Mouse (Mus musculus) adrenal gland (tissue): ENCODE data around the gene Atp8b3.

Experiments
- intact Hi-C: fragments of 180-260 bp; cut with DNase I; formaldehyde crosslinking; loops from one replicate; pipeline ENCODE4 v1.15.1; 2025
- long read RNA-seq, 2 experiments: library from polyadenylated mRNA; unstranded; transcript quantifications; one replicate each; pipeline ENCODE4 v2.0.0; 2020; ENCODE audit warnings: borderline replicate concordance in 1 of 2; ENCODE audit not compliant: insufficient replicate concordance in 1 of 2

The Atp8b3 gene
- long read RNA-seq, experiment 1: 0 reads
- long read RNA-seq, experiment 2: 0 reads

DNA sequence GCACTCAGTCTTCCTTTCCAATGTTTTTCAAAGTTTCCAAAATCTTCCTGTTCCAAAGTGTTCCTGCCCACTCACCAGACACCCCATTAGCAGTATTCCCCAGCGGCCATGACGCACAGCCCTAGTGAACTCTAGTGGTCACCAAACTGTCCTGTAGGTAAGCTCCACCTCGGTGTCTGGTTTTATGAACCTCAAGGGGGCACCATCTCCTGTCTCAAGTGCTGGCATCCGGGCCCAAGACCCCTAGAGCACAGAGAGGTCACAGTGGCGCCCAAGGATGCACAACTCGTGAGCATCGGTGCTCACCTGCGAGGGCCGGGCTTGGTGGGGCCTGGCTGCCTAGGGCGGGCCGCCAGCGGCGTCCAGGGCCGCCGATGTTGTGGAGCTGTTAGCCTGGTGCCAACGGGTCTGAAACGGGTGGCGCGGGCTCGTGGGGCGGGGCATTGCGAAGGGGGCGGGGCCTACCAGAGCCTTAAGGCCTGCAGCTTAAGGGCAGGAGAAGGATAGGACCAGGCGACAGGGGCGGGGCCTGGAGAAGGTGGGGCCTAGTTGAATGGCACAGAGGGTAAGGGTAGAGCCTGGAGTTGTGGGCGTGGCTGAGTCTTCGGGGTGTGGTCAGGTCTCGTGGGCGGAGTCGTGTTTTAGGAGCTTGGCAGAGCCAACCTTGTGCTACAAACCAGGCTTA lies at the start of gene Atp8b3:
Gene Atp8b3 (minus strand): TSS at position 415 of the 685 bp plus-strand sequence.
- intact Hi-C loops: no loop called here

DNA sequence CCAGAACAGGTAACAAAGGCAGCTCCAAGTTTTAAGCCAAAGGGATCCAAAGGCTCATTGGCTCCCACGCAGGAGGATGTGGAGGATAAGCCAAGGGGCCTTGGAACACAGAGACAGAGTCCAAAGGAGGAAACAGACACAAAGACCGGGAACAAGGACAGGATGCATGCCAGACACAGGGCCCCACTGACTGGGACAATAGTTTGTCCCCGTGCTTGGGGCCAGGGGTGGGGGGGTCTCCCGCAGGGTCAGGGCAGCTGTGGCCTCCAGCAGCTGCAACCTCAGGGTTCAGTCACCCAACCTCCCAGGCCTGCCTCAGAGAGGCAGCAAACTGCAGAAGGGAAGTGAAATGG lies 48.4 kb upstream of the Atp8b3 start:
- intact Hi-C loops: no loop called here

DNA sequence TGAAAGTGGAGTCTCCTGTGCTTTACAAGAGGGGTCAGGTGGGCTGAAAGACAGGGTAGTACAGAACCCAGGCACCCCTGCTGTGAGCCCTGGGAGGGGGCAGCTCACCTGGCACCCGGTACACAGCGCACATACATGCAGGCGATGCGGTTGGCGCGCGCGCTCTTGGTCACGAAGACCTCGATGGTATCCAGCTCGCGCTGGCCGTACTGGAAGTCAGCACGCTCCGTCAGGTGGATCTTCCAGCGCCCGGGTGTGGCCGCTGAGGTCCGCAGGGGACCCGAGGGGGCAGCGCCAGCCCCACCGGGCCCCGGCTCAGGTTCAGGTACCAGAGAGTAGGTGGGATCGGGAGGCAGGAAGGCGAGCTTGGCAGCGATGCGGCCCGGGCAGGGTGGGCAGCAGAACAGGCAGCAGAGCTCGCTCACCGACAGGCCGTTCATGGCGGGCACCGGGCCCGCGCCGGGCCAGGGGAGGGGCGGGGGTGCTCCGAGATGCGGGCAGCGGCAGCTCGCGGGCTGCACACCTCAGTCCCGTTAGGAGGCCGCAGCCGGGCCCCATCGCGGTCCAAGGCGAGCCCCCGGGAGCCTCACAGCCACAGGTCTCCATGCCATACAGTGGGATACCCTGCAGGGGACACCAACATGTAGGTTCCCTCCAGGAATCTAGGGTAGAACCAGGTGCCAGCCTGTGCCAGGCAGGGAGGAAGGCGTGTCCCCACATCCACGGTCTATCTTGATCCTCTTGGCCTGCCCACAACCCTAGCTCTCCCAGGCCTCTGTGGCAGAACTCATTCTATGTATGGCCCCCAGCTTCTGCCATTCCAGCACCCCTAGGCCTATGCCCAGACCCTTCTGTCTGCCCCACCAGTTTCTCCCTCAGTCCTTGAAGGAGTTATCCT lies 47.7 kb upstream of the Atp8b3 start:
- intact Hi-C loops: no loop called here

DNA sequence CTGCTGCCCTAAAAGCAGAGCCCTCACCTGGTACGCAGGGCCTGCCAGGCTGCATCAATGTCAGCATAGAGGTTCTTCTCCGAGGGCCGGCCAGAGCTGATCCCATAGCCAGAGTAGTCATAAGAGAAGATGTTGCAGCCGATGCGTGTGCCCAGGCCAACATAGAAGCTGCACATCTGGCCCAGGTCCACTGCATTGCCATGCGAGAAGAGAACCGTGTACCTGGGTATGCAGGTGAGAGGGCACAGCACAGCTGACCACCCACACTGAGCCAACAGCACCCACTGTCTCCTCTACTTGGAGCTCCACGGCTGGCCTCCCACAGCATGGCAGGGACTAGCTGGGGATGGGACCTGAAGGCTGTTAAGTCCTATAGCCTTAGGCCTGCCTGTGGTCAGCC lies 46.7 kb upstream of the Atp8b3 start:
- intact Hi-C loops: no loop called here

DNA sequence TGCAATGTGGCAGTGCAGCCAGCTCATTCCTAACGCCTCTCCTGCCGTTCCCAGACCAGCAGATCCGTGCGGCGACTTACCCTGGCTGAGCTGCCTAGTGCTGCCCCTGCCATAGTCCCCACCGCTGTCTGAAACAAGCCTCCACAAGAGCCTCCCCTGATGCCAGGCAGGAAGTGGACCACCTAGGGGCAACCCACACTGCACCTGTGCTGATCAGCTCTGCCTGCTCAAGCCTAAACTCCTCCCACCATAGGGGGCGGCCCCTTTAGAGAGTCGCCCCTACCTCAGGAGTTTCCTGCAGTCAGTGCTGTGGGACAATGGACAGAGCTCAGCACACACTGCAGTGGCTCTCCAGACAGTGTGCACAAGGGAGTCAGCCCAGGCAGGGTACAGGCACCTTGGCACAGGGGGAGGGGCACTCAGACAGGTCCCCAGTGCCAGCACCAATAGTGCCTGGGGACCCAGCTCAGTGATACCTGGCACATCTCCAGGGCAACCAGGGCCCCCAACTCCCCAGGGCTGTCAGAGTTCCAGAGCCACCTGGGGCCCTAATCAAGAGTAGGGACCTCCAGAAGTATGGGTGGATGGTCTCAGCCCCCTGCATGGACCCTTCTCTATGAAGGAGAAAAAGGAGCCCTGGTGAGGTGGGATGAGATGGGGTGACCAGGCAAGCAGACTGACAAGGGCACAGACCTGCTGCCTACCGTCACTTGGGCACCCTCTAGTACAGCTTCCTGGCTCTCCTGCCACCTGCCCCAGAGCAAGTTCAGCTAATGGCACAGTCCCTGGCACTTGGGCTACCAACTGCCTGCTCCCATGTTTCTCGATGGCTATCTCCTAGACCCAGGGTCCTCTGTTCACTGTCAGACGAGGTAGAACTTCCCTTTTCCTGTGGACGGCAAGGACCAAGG lies 46.0 kb upstream of the Atp8b3 start:
- intact Hi-C loops: no loop called here

DNA sequence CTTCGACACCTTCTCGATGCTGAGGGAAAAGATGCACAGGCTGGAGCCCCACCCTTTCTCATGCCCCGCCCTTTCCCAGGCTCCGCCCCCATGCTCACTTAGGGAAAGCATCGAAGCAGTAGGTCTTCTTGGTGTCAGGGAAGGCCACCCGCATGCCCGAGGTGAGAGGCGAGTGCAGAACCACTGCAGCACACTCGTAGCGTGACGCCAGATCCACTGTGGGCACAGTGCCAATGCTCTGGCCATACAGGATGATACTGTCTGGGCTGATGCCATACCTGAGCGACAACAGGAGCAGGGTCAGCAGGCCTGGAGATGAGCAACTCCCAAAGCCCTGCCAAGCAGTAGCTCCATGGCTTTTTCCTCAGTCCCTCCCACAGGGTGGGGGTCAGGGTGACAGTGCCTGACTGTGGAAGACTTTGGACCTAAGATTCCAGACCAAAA lies 45.1 kb upstream of the Atp8b3 start:
- intact Hi-C loops: no loop called here

DNA sequence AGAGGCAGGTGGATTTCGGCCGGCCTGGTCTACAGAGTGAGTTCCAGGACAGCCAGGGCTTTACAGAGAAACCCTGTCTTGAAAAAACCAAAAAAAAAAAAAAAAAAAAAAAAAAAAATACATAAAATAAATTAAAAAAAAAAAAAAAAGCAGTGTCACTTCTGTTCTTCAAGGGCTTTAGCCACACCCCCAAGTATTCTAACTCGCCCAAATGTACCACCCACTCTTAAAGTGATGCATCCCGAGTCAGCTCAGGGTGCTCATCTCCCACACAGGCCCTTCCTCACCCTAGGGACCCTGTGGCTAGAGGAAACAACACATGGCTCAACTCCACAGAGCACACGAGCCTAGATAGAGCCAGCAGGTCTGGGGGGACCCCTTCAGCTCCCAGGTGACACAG lies 44.1 kb upstream of the Atp8b3 start:
- intact Hi-C loops: no loop called here

DNA sequence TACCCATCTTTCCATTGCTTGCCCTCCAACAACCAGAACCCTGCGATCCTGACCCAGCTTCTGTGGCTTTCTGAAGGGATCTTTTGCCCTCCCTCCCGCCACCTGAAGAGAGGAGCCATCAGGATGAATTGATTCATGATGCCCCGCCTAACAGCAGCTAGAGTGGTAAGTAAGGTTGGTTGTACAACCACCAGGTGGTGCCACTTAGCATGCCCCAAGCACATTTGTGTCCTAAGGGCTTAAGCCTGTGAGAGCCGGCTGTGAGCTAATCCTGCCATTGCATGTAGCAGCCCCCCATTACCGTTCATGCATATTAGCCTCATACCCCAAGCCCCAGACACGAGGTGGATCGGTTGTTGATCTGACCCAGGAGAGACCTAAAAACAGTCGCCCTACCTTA lies 40.0 kb upstream of the Atp8b3 start:
- intact Hi-C loops: loop anchor here (5.0 kb wide), 2 partner anchors 43 to 108 kb away; partner anchors contain the start of gene Csnk1g2

DNA sequence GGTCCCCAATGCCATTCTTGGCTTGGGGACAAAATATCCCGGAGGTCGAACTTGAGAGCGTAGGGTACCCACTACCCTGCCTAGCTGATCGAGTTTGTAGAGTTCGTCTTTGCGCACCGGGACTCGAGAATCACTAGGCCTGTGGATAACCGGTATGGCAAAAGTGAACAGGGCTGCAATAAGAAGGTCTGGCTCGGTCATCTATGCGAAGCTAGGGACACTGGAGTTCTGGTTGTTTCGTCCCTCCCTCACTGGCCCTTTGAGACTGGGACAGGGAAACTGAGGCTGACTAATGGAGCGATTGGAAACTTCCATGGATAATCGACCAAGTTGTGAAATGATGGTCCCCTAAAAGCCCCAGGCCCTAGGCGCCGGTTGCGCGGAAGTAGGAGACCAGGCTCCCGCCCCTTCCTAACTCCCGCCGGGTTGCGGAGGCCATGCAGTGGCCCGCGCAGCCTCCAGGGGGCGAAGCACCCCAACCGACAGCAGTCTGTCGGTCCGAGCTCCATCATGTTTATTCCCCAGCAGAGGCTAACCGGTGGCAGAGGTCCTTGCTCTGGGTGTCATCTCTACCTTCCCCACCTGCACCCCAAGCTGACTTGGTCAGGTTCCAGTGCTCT lies 39.3 kb upstream of the Atp8b3 start:
- intact Hi-C loops: loop anchor here (5.0 kb wide), 2 partner anchors 44 to 109 kb away; partner anchors contain the start of gene Csnk1g2

DNA sequence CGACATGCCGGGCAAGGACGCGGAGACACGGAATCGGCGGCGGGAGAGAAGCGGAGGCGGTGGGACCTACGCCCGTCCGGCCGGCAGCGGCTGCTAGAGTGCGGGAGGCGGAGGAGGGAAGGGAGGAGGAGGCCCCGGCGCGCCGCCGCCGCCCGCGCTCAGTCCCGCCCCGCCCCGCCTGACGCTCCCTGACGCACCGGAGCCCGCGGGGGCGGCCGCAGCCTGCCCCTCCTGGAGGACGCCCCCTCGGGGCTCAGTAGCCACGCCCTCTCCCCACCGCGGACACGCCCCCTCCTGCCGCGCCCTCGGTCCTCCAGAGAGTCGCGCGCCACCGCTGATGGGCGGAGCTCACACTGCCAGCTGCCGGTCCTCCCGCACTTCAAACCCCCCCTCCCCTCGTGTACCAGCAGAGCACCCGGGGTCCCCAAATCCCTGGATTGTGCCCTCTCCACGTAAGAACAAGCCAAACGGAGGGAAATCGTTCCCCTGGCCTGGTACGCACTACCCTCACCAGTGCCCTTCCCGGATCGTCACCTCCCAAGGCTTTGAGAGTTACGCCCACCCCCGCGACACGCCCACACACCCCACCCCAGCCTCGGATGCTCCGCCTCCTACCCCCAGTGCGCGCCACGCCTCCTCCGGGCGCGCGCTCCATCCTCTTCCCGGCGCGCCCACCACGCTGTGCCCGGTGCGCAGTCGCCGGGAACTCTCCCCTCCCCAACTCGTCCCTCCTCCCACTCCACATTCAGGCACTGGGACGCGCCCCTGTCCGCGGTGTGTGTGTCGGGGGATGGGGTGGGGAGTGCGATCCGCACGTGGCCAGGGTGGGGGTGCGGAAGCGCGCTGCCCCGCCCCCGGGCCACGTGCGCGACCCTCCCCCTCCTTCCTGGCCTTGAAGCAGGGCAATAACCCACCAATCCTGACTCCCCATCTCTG lies 38.5 kb upstream of the Atp8b3 start, which contains the start of gene Klf16:
Gene Klf16 (minus strand): TSS at position 127 of the 936 bp plus-strand sequence.
- intact Hi-C loops: loop anchor here (5.0 kb wide), 2 partner anchors 45 to 110 kb away; partner anchors contain the start of gene Csnk1g2

DNA sequence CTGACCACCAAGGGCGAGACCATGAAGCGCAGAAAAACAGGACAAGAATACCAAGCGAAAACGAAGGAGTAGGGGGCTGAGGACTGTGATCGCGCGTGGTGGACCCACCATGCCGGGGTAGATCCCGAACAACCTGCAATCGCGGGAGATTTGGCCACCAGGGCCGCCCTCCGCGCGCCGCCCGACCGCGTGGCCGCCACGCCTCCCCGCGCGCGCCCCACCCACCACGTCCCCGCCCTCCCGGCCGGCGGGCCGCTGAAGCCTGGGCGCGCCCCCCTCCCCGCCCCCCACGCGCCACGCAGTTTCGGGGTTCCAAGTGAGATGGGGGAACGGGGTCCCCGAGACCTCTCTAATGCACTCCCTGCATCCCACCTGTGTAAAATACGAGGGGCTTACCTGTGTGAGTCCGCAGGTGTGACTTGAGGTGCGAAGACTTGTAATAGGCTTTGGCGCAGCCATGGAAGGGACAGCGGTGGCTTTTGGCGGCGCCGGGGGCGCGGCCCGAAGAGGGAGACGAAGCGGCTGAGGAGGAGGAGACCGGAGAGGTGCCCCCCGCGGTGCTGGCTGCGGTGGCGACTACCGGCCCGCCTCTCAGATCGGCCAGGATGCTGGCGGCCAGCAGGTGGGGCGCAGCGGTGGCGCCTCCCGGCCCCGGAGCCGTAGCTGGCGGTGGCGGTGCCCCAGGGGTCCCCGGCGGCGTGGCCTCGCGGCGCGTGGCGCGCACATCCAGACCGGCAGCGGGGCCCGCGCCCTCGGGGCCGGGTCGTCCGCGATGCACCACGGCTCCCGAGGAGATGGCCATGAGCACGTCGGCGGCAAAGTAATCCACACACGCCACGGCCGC lies 37.6 kb upstream of the Atp8b3 start:
- intact Hi-C loops: loop anchor here (5.0 kb wide), 2 partner anchors 46 to 111 kb away; partner anchors contain the start of gene Csnk1g2

DNA sequence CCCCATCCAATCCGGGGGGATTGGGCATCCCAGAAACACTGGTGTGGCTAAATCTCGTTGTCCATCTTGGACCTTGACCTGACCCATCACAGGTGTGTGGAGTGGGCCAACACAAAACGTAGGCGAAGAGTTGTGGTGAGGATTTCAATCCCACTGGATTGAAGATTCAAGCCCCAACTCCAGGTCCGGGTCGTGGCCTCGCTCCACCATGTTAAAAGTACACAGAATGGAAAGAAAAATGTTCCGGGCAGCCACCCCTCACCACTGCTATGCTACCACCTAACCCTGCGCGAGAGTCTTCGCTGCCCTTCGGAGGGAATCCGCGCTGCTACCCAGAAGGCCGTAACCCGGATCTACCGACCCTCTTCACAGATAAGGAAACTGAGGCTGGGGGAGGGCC lies 37.0 kb upstream of the Atp8b3 start:
- intact Hi-C loops: loop anchor here (5.0 kb wide), 2 partner anchors 46 to 111 kb away; partner anchors contain the start of gene Csnk1g2

DNA sequence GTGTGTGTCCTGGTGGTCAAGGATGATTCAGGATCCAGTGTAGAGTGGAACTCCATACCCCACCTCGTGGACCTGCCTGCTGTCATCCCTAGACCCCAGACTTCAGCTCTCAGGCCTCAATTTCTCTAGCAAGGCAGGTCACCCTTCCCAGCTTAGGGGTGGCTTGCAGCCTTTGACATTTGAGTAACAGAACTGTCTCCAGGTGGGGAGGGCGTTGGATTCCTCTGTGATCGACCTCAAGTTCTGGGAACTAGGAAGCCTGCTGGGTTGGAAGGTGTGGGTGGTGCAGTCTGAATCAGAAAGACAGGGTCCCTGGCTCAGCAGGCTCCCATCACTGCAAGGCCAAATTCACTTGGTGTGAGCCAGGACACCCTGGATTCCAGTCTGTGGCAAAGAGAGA lies 36.0 kb upstream of the Atp8b3 start:
- intact Hi-C loops: loop anchor here (5.0 kb wide), 2 partner anchors 47 to 112 kb away; partner anchors contain the start of gene Csnk1g2

DNA sequence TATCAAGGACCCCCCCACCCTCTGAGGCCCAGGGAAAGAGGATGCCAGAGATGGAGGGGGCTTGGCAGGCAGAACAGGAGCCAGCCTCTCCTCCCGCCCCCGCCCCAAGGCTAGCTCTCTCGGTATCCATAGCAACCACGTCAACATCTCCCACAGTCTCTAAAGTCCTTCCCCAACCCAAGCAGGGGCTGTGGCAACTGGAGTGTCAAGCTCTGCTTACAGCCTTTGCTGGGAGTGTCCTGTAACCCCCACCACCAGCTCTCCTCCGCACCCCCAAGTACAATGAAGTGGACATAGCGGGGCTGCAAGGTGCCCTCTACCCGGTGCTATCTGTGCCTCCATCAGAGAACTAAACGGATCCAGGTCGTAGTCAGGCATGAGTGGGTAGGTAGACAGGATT lies 35.0 kb upstream of the Atp8b3 start:
- intact Hi-C loops: no loop called here

DNA sequence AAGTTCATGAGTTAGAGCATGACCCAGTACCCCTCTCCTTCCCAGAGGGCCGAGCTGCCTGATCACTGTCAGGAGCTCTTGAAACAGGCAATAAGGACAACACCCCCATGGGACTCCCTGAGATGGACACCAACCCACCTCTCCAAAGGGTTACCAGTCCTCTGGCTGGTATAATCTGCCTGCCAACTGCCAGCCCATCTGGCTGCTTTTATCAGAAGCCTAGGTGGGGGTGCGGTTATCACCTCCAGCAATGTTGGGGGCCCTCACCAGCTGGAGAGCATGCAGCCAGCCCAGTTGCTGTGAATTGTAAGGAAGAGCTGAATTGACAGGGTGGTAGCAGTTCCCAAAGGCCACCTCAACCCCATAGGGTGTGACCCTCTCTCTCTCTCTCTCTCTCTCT lies 33.6 kb upstream of the Atp8b3 start:
- intact Hi-C loops: no loop called here

DNA sequence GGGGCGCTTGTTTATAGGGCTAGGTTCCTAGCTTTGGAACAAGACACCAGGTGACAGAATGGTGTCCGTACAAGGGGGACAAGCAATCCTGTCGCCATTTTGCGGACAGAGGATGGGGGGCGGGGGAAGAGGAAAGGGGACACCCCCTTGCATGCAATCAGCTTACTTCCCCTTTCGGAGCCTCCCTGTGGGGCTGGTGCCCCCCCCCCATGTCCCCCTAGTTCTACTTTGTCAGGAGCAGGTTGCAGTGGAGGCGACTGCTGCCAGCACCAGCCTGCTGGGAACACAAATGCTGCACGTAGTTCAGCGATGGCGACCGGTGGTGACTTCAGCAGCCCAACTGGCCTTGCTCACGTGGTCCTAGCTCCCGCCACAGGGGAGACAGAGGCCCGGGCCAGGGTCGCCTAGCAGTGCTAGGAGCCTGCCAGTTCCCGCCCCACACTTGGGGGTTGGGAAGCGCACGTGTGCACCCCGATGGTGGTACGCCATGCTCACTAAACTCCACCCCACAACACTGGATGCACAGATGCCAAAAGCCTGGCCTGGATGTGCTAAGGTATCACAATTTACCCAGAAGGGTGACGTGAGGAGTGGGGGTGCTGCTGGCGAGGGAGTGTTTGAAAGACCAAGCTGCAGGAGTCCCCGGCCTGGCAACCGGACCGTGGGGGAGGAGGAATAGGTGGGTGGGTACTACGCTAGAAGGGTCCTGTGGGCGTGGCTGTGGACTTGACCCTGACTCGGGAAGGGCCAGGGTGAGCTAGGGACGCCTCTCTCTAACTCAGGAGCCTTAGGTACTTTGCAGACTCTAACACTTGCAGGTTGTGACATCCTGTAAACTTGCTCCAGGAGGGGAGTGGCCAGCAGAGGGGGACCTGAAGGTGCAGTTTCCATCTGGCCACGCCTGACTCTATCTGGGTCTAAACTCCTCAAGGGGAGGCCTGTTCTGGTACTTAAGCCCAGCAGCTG lies 32.2 kb upstream of the Atp8b3 start:
- intact Hi-C loops: no loop called here

DNA sequence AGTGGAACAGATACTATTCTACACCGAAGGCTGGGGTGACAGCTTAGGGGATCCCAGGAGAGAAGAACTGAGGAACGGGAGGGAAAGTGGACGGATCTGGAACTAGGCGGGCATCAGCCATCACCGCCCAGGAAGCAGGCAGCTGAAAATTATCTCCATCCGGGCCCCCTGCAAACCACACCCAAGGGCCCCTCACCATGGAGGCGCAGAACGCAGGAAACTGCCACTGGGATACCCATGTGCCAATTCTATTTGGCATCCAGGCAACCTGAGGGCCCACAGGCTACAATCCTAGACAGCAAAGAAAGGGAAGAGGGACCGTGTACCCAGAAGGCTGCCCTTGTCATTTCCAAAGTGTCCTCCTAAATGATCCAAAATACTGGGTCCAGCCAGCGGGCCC lies 31.5 kb upstream of the Atp8b3 start:
- intact Hi-C loops: no loop called here
